Mouse (Mus musculus) E14TG2a.4 (cell line): ENCODE data around the gene Zbtb14.
A peak's percentile ranks its signal among the peaks of the same experiment; 100 is the strongest.

Experiments used
- H3K27me3 ChIP-seq: 2 replicates; pipeline ENCODE4 v1.6.1; 2014; ENCODE audit warnings: low read length, control low read depth; ENCODE audit not compliant: insufficient read depth
- H3K36me3 ChIP-seq: 2 replicates; pipeline ENCODE4 v1.6.1; 2014; ENCODE audit warnings: low read length, control low read depth; ENCODE audit not compliant: insufficient read depth
- H3K4me1 ChIP-seq: replicated peaks from 2 replicates; pipeline ENCODE4 v1.6.1; 2014; ENCODE audit warnings: low read depth, low read length, control low read depth
- H3K4me3 ChIP-seq: replicated peaks from 2 replicates; pipeline ENCODE4 v1.5.1; 2014; ENCODE audit warnings: mild to moderate bottlenecking, low read length
- H3K9me3 ChIP-seq: 2 replicates; pipeline ENCODE4 v1.6.1; 2014; ENCODE audit warnings: low read length, control low read depth
- CTCF ChIP-seq: conservative IDR thresholded peaks from 2 replicates; pipeline ENCODE4 v1.5.1; 2014; ENCODE audit warnings: low read length
- NANOG ChIP-seq: IDR thresholded peaks from 2 replicates; pipeline ENCODE4 v1.6.1; 2014; ENCODE audit warnings: borderline replicate concordance, low read length, mixed read lengths
- POU5F1 ChIP-seq: IDR thresholded peaks from 2 replicates; pipeline ENCODE4 v1.6.1; 2014; ENCODE audit warnings: low read length, borderline replicate concordance

The Zbtb14 gene

GRCm38 (mm10) chr17:69437836-69438235 lies 55.0 kb downstream of the Zbtb14 start:
- no peak overlapping the region for H3K4me3 ChIP-seq
- peaks cover 18% of the 10 kb centered on the region for H3K4me1 ChIP-seq
- H3K36me3 ChIP-seq: no peaks in the 10 kb centered on the region
- H3K27me3 ChIP-seq: peaks cover 60% of the 10 kb centered on the region
- TF ChIP-seq POU5F1: no peak
- TF ChIP-seq NANOG: no peak
- no peak for TF ChIP-seq CTCF
- no peaks in the 10 kb centered on the region for H3K9me3 ChIP-seq

- no peaks in the 10 kb centered on the region for H3K9me3 ChIP-seq
- peak overlapping the region; percentile 86 for H3K4me3 ChIP-seq
- no peaks in the 10 kb centered on the region for H3K36me3 ChIP-seq
- H3K27me3 ChIP-seq: peaks cover 60% of the 10 kb centered on the region
- peaks cover 18% of the 10 kb centered on the region for H3K4me1 ChIP-seq
- TF ChIP-seq POU5F1 (peak; percentile 40; the same call in 1 of the 2 replicates), CTCF (no peak)
These were observed 55.6 kb downstream of the Zbtb14 start for GRCm38 (mm10) chr17:69438486-69438885.

DNA sequence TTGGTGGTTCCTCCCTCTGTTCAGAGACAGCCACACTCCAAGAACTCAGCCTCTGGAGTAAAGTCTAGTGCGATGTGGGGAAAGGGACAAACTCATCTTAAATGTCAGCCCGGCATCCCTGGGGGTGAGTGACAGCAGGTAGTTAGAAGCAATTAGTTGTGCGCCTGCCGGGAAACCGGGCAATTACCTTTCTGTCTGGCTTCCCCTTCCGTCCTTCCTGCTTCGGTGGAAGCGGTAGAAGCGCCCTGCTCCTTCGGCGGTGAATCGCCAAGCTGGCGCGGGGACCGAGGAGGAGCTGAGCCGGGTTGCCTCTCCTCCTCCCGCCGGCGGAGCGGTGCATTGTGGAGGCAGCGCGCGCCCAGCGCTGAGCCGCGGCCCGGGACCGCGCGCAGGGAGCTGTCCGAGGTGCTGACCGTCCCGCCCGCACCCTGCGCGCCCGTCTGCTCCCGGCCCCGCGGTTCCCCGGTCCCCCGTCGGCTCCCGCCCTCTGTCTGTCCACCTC lies 56.2 kb downstream of the Zbtb14 start, which contains the start of gene Akain1:
Gene Akain1, plus strand, starts transcription at position 337 of the 502 bp plus-strand sequence.
- no peaks in the 10 kb centered on the region for H3K36me3 ChIP-seq
- peaks cover 18% of the 10 kb centered on the region for H3K4me1 ChIP-seq
- peaks cover 63% of the 10 kb centered on the region for H3K27me3 ChIP-seq
- H3K4me3 ChIP-seq: peak within 1 kb of the TSS; percentile 86
- TF ChIP-seq POU5F1 (no peak), NANOG (no peak), CTCF (no peak)
- H3K9me3 ChIP-seq: no peaks in the 10 kb centered on the region

- H3K36me3 ChIP-seq: no peaks in the 10 kb centered on the region
- H3K9me3 ChIP-seq: no peaks in the 10 kb centered on the region
- H3K4me1 ChIP-seq: peaks cover 18% of the 10 kb centered on the region
- peak overlapping the region; percentile 86 for H3K4me3 ChIP-seq
- no peak for TF ChIP-seq NANOG
- H3K27me3 ChIP-seq: peaks cover 63% of the 10 kb centered on the region
These were observed 57.0 kb downstream of the Zbtb14 start for GRCm38 (mm10) chr17:69439571-69440480.
